Mouse (Mus musculus) ES-E14 (cell line): ENCODE measurements around the gene Trappc11.

ENCODE experiments used
- MAFK ChIP-seq: IDR thresholded peaks from 2 replicates; pipeline ENCODE4 v1.6.1; 2014; ENCODE audit warnings: mild to moderate bottlenecking, low read depth, low read length, inconsistent platforms; ENCODE audit not compliant: insufficient read depth
- ZC3H11A ChIP-seq: IDR thresholded peaks from 2 replicates; pipeline ENCODE4 v1.6.1; 2012; ENCODE audit warnings: low read depth, mild to moderate bottlenecking, inconsistent platforms, low read length, borderline replicate concordance

DNA sequence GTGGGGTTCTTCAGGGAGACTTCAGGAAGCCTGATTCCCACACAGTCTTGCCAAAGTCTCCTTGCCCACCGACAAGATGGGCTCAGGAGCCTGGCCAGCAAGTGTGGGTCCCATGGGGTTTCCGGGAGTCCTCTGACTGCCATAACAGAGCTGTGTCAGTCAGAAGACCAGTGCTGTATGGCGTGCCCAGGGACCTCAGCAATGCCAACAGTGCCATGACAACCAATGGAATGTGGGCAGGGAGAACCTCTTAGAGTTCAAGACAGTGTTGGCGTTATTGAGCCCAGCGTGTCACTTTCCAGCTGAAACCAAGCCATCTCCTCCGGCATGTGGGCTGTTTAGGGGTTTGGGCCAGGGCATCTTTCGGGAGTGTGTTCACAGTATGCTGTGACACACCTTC is 53.2 kb downstream of the Trappc11 start:
- TF ChIP-seq ZC3H11A (no peak), MAFK (no peak)
